Mouse (Mus musculus): Measurements from ENCODE around the gene Fndc10. TPM values are rescaled to one million over a fixed set of nuclear protein-coding genes. Genes with fewer than 3 reads are reported as not detected.
"Not testable (repeated sequence)": the region's sequence is repeated elsewhere in the genome, so short reads cannot be mapped to it uniquely, and the experiment has no call there.

The Fndc10 gene
- 10 to 100 TPM; 36.3 to 49.0 TPM for total RNA-seq (2021)
- long read RNA-seq, experiment 1, transcript Fndc10-201 (1 exons, 2,140 nt): major isoform, 21 of 54 reads
- long read RNA-seq, experiment 1, partial matches to known transcripts: 0 of 54 reads
- long read RNA-seq, experiment 1, other reads (novel, unspliced or antisense): 33 of 54 reads
- long read RNA-seq, experiment 2, transcript Fndc10-201 (1 exons, 2,140 nt): major isoform, 14 of 44 reads
- long read RNA-seq, experiment 2, partial matches to known transcripts: 0 of 44 reads
- long read RNA-seq, experiment 2, other reads (novel, unspliced or antisense): 30 of 44 reads

DNA sequence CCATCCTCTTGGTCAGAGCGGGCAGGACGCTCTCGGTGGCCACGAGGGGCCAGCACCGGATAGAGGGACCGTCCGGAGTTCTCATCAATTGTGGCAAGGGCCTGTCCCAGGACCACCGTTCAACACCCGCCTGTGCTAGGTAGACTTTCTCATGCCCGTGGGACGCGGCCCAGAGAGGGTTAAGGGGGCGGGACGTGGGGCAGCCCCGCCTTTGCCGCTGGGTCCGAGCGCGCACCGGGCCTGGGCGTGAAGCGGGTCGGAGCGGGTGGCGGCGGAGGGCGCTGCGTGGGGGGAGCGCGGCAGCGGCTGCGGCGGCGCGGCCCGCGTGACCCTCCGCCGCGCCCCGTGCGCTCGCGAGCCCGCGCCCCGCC, at the start of gene Fndc10:
Gene Fndc10, plus strand, starts transcription at position 232 of the 371 bp plus-strand sequence.
- peak; percentile 86 for DNase-seq

DNA sequence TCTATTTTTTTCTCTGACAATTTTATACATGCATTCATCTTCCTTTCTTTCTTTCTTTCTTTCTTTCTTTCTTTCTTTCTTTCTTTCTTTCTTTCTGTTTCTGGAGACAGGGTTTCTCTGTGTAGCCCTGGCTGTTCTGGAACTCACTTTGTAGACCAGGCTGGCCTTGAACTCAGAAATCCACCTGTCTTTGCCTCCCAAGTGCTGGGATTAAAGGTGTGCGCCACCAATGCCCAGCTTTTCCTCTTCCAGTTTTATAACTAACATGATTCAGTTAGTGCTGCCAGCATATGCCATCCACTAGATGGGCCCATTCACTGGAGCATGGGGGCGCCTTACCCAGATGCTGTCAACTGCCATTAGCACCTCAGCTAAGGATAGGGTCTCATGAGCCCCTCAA, 48.8 kb upstream of the Fndc10 start, which contains the start of gene Gm10563:
Gene Gm10563, minus strand, starts transcription at position 101 of the 400 bp plus-strand sequence.
- DNase-seq: not testable (repeated sequence)

DNA sequence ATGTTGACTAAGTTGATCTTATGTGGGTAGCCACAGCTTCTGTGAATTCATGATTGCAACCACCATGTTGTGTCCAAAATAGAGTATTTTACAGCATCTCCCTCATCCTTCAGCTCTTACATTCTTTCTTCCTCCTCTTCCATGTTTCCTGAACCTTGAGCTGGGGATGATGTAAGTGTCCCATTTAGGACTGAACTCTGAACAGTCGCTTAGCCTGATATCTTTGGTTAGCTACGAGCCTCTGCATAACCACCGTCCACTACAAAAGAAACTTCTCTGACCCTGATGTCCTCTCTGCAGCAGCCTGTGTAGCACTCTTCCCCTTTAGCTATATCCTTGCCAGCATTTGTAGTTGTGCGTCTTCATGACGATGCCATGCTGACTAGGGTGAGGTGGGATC, 48.4 kb upstream of the Fndc10 start:
- DNase-seq: no peak

DNA sequence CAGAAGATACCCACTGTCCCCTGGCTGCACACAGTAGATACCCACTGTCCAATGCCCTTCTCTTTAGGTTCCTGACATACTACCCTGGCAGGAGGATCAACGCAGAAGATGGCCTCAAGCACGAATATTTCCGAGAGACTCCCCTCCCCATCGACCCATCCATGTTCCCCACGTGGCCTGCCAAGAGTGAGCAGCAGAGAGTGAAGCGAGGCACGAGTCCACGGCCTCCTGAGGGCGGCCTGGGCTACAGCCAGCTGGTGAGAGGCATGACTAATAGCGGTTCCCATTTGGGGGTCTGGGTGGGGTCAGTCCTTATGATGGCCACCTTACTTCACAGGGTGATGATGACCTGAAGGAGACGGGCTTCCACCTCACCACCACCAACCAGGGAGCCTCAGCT, 44.8 kb upstream of the Fndc10 start:
- no peak for DNase-seq

DNA sequence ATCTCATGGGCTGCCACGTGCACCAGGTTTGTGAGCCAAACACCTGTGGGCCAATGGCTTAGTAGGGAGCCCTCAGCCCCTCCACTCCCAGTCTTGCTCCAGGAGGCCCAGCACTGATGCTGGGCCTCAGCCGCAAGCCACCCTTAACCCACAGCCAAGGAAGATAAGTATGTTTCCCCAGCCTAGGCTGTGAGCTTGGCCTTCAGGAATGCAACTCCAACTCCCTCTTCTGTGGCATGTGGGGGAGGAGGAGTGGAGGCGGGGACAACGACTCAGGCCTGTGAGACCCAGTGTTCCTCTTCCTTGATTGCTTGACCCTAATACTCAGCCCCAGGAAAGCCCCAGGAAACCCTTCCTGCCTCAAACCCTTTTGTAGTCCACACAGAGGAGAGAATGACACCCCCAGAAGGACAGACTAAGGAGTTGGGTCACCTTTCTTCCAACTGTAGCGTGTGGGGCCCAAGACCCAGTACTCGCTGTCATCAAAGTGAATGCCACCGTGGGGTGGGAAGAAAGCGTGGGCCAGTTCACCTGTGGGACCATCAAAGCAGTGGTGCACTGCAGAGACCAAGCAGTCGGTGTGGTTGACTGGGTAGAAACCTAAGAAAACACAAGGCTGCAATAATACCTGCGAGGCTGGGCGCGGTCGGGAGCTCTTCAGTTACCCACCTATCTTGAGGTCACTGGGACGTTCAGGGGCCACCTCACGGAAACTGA, 42.4 kb upstream of the Fndc10 start:
- DNase-seq: no peak

DNA sequence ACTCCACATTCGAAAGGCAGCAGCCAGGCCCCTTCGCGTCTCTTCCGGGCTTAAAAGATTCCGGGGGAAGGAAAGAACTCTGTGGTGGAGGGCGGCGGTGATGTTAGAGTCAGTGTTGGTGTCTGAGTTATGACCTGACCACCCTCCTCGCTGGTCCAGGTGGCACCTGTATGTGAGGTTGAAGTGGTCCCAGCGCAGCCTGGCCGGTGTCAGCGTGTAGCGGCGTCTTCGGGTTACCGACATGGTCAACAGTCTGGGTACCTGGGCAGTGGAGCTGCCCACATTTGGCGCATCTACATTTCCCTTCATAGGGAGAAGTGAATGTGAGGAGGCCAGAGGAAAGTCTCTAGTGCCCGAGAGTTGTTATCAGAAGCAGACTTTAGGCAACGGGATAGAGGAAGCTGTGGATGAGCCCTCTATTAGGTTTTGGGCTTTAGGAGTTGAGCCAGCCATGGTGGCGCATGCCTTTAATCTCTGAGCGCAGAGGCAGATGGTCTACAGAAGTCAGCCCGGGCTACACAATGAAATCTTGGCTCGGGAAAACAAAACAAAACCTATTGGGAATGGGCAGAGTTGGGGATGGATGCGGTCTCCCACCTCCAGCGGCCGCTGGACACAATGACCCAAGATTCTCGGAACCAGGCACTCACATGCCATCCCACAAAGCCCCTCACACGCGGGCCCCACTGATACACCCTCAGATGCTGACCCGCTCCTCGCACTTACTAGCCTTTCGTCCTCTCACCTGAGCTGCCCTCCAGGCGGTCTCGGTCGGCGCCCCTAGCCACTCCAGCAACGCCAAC, 41.7 kb upstream of the Fndc10 start:
- DNase-seq: no peak

DNA sequence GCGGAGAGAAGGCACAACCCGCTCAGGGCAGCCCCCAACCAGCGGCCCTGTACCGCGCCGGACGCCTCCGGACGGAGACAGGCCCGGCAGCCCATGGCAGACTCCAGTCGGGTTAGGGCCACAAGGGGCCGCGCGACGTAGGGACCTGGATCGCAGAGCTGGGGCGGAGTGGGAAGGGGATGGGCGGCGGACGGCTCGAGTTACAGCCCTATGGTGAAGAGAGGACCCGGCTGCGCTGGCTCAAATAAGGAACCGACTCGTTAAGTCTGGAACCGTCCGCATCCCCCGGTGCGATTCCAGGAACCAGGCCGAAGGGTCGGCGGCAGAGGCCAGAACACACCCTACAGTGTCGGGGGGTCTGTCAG, 41.1 kb upstream of the Fndc10 start, which contains the start of gene Mmp23:
Gene Mmp23, minus strand, starts transcription at position 299 of the 365 bp plus-strand sequence.
- peak; percentile 62 for DNase-seq

DNA sequence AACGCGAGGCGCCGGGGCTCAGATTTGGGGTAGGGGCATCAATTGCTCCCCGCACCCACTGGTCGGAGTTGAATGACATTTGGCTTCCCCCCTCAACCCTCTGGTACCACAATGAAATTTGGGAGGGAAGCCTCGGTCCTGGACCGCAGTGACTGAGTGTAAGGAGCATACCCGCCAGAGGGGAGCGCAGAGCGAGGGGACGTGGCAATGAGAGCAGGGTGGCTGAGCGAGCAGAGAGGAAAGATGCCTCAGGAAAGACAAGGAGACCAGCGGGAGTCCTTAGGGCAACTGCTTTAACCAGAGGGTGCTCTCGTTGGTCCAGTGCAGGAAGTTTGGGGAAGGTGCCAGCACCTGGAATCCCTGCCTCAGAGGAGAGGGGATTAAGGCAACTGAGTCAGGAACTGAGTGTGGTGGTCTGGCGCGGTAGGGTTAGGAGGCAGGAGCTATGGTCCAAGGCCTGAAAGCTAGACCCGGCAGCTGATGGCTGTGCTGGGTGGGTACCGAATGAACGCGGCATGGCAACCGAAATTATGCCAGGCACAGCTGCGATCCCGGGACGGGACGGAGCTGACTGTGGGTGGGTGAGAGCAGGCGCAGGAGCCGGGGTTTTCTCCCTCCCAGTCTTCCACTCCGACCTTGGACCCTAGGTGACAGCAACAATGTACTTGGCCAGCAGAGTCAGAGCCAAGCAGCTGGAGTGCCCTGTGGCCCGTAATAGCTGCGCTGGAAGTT, 40.5 kb upstream of the Fndc10 start:
- no peak for DNase-seq

DNA sequence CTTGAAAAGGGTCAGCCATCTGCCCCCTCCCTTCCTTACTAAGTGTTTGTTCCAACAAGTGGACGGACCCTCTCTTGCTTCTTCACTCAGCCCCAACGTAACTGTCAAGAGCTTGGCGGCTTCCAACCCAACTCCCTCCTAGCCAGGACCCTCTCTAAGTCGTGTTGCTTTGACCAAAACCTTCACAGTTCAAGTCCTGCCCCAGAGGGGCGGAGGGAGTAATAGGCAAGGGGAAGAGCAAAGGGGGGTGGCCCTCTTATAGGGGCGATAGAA, 40.0 kb upstream of the Fndc10 start:
- no peak for DNase-seq

DNA sequence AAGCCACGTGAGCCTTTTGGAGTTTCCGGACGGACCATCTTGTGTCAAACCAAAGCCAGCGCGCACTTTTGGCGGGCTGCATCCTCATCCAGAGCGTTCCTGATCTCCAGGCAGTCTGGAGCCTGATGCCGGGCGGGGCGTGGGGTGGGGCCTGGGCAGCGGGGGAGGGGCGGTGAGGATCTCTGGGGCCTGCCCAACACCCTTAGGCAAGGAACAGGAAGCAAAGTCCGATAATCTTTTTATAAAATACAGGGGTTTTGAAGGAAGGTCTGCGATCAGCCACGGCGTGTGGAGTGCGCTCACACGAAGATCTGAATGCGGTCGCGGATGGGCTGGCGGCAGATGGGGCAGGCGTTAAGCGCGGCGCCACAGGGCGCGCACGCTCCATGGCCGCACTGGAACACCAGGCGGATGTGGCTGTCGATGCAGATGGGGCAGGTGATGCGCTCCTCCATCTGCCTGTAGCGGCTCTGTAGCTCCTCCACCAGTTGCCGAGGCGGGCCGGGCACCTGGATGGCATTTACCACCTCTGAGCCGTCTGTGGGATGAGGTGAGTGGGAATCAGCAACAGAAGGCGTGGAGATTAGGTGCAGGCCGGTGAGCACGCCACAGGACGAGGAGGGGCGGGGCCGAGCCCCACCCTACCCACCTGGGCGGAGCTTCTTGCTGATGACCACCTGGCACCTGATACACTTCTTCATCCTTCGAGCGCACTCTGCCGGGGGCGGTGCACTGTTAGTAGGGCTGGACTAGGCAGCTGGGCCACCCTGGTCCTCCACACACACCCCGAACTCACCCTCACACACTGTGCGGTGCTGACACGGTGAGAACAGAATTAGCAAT, 39.5 kb upstream of the Fndc10 start:
- DNase-seq: peak; percentile 71

DNA sequence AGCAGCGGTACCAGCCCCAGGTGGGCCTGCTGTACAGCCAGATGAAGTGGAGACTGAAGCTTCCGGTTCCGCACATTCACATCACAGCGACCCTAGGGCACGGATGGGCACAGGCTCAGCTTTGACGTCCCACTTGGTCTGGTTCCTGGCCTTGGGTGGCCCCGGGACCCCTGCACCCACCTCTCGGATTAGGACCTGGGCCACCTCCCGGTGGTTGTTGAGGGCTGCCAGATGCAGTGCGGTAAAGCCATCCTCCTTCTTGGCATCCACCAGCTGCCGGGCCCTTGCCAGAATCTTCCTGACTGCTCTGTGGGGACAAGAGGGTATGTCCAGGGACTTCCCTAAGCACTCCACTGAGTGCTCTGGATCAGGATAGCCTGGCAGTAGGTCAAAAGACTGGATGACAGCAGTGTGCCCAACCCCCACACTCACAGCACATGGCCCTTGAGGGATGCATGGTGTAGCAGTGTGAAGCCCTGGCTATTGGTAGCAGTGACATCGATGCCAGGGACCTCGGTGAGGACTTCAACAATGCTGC, 37.9 kb upstream of the Fndc10 start:
- DNase-seq: no peak

DNA sequence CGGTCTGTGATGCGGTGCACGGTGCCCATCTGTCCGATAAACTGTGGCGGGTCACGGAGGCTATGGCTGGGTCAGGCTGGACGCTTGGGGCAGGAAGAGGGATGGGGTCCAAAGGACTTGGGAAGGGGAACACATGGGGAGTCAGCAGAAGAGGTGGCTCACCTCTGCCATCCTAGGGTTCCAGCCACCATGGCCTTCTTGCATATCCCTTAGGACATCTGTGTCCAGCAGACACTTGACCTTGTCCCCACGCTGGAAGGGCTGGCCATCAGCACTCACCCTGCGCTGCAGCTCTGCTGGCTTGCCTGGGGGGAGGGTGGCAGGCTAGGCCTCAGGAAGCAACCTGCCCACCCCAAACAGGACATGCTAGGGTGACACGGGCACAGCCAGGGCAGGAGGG, 35.2 kb upstream of the Fndc10 start:
- no peak for DNase-seq

DNA sequence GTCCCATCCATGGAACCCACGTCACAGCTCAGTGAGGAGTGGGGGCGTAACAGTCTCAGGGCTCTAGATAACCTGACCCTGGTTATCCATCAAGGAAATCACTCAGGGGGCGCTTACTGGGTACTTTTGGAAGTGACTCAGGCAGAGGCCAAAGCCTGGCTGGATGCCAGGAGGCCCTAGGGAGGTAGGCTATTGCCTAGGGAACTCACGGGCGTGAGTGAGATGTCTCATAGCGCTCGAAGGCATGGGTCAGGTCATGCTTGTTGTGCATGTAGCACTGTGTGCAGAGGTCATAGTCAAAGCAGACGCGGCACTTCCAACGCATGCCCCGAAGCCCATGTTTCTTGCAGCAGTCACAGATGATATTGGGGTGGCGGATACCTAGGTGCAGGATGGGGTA, 33.5 kb upstream of the Fndc10 start:
- peak; percentile 80 for DNase-seq

DNA sequence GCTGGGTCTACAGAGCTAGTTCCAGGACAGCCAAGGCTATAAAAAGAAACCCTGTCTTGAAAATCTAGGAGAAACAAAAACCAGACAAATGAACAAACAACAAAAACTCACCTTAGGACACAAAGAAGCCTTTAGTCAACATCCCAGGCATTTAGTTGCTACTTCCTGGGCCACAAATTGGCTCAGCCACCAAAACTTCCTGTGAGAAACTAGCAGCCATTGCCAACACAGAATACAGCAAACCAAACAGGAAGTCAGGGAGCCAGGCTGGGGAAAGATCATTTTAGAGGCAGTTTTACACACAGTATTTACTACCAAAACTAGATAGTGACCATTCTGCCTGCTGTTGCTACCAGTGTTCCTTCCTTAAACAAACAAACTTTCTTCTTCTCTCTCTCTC, 27.2 kb upstream of the Fndc10 start:
- DNase-seq: no peak

DNA sequence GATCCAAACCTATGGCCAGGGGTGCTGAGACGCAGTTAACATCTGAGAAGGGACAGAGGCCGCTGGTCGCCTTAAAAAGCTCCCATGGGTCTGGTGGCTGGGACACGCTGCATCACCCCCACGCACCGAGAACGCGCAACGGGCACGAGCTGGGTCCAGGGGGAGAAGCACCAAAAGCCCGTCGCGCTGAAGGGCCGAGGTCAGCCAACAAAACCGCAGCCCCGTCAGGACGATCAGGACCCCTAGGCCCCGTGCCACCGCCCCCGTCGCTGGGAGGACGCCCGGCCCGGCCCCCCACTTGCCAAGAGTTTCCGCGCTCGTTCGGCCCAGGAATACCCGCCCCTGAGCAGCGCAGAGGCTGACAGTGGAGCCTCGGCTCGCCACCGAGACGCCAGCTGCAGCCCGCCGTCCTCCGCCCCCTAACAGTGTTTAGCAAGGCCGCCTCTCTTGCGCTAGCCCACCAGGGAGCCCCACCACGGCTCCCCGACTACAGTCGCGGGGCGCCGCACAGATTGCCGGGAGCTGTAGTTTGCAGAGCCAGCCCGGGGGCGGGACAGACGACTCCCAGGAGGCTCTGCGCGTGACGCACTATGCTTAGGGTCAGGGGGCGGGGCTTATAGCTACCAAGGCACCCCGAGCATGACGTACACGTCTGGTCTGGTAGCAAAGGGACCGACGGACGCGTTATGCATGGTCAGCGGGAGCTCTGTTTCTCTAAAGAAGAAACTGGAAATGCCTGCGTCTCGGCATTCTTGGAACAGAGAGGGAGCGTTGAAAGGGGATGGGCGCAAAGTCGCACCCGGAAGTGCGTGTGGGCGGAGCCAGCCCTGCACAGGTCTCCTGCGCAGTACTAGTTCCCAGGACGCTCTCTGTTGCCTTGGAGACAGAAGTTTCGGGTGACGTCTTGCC, 25.2 kb upstream of the Fndc10 start, which contains the start of gene Mib2:
Gene Mib2, minus strand, starts transcription at position 510 of the 909 bp plus-strand sequence.
- peak; percentile 97 for DNase-seq

DNA sequence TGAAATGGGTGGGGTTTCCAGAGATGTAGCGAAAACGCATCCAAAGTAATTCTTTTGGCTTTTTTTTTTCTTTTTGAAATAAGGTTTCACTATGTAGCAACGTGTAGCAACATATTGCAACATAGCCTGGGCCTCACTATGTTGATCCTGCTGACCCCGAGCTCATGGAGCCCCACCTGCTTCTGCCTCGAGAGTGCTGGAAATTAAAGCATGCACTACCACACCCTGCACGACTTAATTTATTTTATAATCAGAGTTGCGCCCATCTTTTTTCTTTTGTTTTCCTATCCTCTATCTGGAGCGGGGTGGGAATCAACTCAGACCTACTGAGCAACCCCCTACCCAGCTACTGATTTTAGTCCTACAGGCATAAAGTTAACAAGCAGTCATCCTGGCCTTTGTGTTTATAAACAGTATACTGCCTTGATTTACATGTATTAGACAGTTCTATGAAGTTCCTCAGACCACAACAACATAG, 24.5 kb upstream of the Fndc10 start:
- DNase-seq: no peak

DNA sequence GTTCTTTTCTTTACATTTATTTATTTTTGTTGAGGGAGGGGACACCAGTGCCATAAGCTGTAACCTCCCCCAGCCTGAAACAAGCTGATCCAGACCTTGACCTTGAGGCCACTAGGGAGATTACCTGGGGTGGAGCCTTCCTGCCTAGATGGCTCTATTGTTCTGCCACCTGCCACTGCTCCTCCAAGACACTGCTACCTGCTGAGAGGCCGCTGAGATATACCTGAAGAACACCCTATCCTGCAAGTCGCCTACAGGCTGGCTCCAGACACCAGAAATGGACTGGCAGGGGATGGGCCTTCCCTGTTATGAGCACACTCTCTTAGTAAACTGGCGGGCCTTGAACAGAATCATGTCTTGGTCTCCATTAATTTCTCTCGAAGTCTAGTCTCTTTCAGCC, 23.9 kb upstream of the Fndc10 start:
- DNase-seq: not testable (repeated sequence)

DNA sequence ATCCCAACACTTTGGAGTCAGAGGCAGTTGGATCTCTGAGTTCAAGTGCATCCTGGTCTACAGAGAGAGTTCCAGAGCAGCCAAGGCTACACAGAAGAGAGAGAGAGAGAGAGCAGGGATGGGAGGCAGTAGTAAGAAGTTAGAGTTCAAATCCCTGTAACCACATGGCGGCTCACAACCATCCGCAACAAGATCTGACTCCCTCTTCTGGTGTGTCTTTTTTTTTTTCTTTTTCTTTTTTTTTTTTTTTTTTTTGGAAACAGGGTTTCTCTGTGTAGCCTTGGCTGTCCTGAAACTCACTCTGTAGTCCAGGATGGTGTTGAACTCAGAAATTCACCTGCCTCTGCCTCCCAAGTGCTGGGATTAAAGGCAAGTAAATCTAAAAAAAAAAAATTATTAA, 22.1 kb upstream of the Fndc10 start:
- no peak for DNase-seq

DNA sequence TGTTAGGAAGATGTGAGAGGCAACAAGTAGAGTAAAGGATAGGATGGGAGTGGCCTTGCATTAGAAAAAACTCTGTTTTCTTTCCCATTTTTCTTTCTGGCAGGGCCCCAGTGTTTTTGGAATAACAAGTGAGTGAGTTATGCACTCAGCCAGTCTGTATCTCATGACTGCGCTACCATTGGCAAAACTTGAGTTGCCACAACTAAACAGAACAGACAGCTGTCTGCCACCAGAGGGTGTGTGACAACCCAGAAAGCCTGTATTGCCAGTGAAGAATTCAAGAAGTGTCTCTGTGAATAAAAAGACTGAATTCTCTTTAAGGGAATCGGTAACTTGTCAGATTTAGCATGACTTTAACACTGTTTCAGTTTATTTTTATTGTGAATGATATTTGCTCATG, 18.2 kb upstream of the Fndc10 start:
- no peak for DNase-seq

Data from adrenal gland, postnatal 10 days (tissue).